Mouse (Mus musculus) erythroid progenitor cell, adult 5-6 weeks (primary cell): ENCODE data around the gene Dynlt3. TPM values are rescaled to one million over a fixed set of nuclear protein-coding genes. Genes with fewer than 3 reads are reported as not detected.
"Not testable (repeated sequence)": the region's sequence is repeated elsewhere in the genome, so short reads cannot be mapped to it uniquely, and the experiment has no call there.

Source experiments
- ATAC-seq: replicated peaks from 2 replicates; pipeline ENCODE4 v1.8.0; 2016; ENCODE audit warnings: moderate number of reproducible peaks, mild to moderate bottlenecking, moderate TSS enrichment, inconsistent platforms; ENCODE audit not compliant: poor library complexity, low FRiP score, severe bottlenecking
- total RNA-seq, 2 experiments: library from RNA; stranded (forward) in 1 of 2; stranded (reverse) in 1 of 2; fragments of 150-400 nt in 1 of 2; fragments of 186-747, 209-891 nt in 1 of 2; gene quantifications; 2 replicates each; pipeline versions ENCODE4 v1.2.3 to v1.2.4; 2015 to 2017; ENCODE audit warnings: low replicate concordance in 2 of 2

Dynlt3 gene
- total RNA-seq (2015; ENCODE audit: low replicate concordance) (9.2 and 14.4 TPM in 2 replicates), total RNA-seq (2017; ENCODE audit: low replicate concordance) (12.3 and 18.7 TPM in 2 replicates)

DNA sequence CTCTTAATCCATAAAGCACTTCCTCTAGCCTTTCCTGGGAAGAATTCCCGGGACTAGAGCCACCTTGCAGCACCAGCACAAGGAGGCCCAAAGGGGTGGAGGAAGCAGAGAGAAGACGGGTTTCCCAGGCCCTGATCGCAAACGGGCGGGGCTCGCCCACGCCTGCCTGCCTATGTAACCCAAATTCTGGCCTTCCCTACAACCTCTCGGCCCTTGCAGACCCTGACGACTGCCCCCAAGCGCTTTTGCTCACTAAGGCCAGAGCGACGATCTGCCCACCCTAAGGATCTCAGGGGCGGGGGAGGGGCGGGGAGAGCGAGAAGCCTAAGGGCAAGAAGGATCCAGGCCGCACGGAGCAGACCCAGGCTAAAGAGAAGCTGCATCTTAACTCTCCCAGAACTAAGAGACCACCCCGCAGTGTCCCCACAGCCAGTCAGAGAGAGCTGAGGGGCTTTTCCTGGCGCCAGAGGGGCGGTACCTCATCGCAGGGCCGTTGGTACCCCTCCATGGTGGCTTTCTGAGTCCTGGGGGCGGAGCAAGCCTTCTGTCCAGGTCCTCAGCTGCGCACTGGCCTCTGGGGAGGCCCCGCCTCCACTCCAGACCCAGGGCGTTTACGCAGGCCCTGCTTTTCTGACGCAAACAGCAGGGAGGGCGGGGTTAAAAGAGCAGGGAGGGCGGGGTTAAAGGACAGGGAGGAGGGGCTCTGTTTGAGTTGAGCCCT lies at the start of gene Dynlt3:
TSS of gene Dynlt3 (minus strand) at position 613 of the 721 bp plus-strand sequence.
- ATAC-seq, result peak; percentile 100

- ATAC-seq, result no peak
Observed at GRCm38 (mm10) chrX:9699815-9700214, 37.0 kb upstream of the Dynlt3 start.

- no peak for ATAC-seq
Observed at GRCm38 (mm10) chrX:9695997-9696396, 33.2 kb upstream of the Dynlt3 start.

DNA sequence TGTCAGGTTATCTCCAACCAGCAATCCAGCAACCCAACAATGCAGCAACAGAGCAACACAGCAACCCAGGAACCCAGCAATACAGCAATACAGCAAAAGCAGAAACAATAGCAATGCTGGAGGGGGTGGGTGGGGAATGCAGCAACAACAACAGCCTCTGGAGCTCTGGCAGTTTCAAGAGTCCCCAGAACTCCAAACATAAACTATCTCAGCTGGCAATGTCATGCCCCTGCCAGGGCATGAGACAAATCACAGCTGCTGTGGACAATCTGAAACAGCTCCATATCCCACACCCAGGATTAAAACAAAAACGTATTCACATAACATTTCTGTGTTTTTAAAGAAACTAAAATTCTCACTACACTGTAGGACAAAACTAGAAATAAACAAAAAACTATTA lies 9.2 kb upstream of the Dynlt3 start:
- ATAC-seq, result no peak

DNA sequence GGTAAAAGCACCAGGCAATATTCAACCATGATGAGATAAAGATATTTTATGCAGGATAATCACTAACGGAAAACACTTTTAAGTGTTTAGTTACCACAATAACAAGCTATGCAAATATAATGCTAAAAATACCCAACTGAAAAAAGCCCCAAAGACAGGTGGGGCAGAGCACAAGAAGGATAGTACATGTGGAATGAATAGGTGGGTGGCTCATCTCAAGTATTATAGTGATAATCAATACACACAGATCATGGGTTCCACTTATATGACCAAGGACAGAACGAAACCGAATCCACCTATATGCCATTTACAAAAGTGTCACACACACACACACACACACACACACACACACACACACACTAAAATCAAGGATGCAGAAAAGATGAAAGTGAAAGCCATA lies 8.6 kb upstream of the Dynlt3 start:
- no peak for ATAC-seq

DNA sequence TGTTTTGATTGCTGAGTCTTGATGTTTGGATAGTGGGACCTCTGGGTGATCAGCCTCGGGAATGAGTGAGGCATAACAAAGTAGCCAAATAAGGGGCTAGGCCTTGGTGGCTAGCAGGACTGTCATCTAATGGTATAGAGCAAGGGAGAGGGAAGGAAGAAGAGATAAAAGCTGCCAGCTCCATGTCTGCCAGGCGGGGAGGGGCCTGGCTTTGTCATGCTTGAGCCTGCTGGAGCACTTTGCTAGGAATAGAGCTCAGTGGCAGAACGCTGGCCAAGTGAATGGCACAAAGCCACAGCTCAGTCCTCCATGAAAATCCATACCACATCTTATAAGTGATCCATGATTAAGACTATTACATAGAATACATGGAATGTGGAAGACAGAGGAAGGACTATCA lies 10.0 kb downstream of the Dynlt3 start:
- ATAC-seq, result no peak

GRCm38 (mm10) chrX:9640594-9640993 lies 22.2 kb downstream of the Dynlt3 start:
- ATAC-seq, result not testable (repeated sequence)

DNA sequence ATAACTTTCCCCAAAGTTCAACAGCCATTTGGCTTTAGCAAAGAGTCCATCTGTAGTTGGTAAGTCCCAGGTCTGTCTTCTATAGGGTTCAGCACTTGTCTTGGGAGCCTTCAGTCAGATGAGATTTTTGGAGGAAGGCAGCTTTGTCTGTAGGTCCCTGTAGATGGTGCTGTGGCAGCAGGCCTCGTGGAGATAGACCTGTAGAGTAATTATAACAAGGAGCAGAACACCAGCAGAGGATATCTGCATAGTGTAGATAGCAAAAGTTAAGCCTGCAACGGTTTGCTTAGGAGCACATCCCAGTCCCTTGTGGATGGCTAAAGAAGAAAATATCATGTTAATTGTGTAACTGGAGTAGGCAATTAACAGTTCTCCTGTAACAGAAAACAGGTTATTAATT lies 22.7 kb downstream of the Dynlt3 start:
- not testable (repeated sequence) for ATAC-seq

Other genes with a start within 250 kb of the Dynlt3 start
- gene Cybb, start 175.2 kb downstream of the Dynlt3 start, total RNA-seq (2015; ENCODE audit: low replicate concordance), result 86.1 and 112 TPM in 2 replicates
- 43.0 and 74.8 TPM in 2 replicates for gene Cybb, start 175.2 kb downstream of the Dynlt3 start, total RNA-seq (2017; ENCODE audit: low replicate concordance)
- not detected in 2 replicates for gene H2al1o, start 90.6 kb downstream of the Dynlt3 start, total RNA-seq (2015; ENCODE audit: low replicate concordance)
- not detected in 2 replicates for gene H2al1o, start 90.6 kb downstream of the Dynlt3 start, total RNA-seq (2017; ENCODE audit: low replicate concordance)
- gene Hypm, start 183.9 kb upstream of the Dynlt3 start, total RNA-seq (2015; ENCODE audit: low replicate concordance), result not detected in 2 replicates
- not detected in 2 replicates for gene Hypm, start 183.9 kb upstream of the Dynlt3 start, total RNA-seq (2017; ENCODE audit: low replicate concordance)
- gene H2al3, start 186.7 kb upstream of the Dynlt3 start, total RNA-seq (2015; ENCODE audit: low replicate concordance), result not detected in 2 replicates
- not detected in 2 replicates for gene H2al3, start 186.7 kb upstream of the Dynlt3 start, total RNA-seq (2017; ENCODE audit: low replicate concordance)
- not detected in 2 replicates for gene Sytl5, start 222.6 kb upstream of the Dynlt3 start, total RNA-seq (2015; ENCODE audit: low replicate concordance)
- not detected in 2 replicates for gene Sytl5, start 222.6 kb upstream of the Dynlt3 start, total RNA-seq (2017; ENCODE audit: low replicate concordance)